Mouse (Mus musculus) G1E-ER4 (cell line): Measurements from ENCODE around the gene Smad3. TPM values are rescaled to one million over a fixed set of nuclear protein-coding genes. Genes with fewer than 3 reads are reported as not detected.

Source experiments
- GATA1 ChIP-seq: IDR thresholded peaks from one replicate; pipeline ENCODE4 v1.8.0; 2012; ENCODE audit warnings: low read length, inconsistent platforms
- polyA plus RNA-seq: library from polyadenylated mRNA; stranded (reverse); fragments of >175 nt; gene quantifications from 2 replicates; pipeline ENCODE4 v1.2.3, GENCODE M21; 2012

Gene Smad3
- polyA plus RNA-seq, 1 experiment: not detected

- no peak for TF ChIP-seq GATA1
Measured at GRCm38 (mm10) chr9:63755671-63756543, 1.9 kb downstream of the Smad3 start.

DNA sequence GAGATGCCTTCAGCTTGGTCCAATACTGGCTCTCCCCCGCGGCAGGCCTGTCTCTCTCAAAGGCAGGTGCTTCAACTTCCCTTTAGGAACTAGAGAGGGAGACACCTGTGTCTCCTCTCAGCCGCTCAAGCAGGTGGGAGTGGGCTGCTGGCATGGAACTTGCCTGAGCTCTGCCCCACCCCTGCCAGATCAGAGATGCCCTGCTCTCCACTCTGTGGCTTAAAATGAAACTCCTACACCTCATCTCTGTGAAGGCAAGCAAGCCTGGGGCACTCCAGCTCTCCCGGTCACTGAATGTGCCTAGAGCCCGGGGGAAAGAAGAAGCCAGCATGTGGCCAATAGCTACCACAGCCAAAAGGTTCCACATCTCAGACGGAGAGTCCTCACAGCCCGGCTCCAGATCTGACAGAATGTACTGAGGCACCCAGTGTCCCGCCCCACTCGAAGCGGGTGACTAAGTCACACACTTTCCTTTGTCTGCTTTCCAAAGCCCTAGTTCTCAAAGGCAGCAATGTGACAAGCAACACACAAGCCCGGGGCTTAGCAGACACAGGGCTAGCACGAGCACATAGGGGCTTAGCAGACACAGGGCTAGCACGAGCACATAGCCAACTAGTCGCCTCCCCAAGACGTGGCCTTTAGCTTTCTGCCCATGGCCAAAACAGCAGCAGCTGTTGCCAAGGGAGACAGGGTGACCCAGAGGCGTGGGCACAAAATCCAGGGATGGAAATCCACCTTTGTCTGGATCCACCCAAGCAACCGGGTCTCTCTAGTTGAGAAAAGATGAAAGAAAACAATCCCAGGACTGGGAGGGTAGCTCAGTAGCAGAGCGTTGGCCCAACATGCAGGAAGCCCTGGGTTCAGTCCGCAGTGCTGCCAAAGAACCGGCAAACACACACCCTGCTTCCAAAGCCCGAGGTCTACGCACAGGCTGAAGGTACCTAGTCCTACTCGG is 3.0 kb downstream of the Smad3 start:
- no peak for TF ChIP-seq GATA1

DNA sequence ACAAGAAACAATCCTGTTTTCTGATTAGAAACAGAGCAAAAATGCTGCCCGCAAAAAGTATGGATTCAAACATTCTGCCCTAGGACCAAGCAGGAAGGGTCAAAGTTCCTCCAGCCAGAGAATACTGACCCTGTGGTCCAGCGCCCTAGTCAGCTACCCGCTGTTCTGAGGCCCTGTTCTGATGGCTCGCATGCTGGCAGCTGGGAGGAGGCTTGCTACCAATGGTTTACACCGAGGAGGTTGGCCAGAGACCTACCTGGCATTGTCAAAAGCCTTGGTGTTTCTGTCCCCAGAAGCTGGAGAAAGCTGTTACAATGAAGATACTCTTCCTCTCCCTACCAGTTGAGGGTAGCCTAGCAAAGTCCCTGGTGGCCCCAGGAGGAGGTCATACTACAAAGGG is 3.8 kb downstream of the Smad3 start:
- TF ChIP-seq GATA1: no peak

DNA sequence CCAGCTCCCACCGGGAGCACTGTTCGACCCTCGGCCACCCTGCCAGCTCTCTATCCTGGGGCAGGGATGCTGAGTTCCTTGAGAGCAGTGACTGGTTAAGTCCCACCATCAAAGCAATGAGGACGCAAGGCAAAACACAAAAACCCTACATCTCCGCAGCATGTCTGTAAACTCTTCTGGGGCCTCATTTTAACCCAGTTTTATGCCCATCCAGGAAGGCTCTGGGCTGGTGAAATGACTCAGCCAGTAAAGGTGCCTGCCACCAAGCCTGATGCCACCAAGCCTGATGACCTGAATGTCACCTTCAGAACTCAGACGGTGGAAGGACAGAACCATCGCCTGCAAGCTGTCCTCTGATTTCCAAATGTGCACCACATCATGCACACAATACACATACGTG is 4.4 kb downstream of the Smad3 start:
- no peak for TF ChIP-seq GATA1

- TF ChIP-seq GATA1: no peak
Measured at GRCm38 (mm10) chr9:63752576-63752975, 5.2 kb downstream of the Smad3 start.

- TF ChIP-seq GATA1: no peak
Measured at GRCm38 (mm10) chr9:63751325-63751724, 6.5 kb downstream of the Smad3 start.

GRCm38 (mm10) chr9:63750360-63750974 is 7.3 kb downstream of the Smad3 start:
- TF ChIP-seq GATA1: no peak

DNA sequence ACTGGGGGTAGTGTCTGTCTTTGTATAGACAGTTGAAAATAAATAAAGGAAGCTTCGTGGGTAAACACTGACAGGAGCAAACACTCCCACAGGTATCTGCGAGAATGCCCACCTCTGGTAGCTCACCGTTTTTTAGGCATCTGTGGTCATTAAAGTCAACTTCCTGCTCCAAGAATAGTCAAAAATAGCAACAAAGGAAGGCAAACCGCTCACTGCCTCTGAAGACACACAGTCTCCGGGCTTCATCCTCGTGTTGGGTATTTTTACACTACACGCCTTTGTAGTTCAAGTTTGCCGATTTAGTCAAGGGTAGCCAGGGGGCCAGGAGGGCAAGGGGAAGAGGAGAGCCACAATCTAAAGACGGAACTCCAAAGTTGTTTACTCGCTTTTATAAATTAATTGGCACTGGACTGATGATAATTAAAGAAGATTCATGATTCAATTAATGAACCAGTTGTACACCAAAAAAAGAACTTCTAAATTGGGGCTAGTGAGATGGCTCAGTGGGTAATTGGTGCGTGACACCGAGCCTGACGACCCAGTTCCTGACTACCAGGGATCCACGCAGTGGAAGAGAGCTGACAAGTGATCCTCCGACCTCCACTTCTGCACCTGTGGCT is 8.4 kb downstream of the Smad3 start:
- TF ChIP-seq GATA1: no peak

GRCm38 (mm10) chr9:63747645-63748295 is 10.0 kb downstream of the Smad3 start:
- no peak for TF ChIP-seq GATA1

DNA sequence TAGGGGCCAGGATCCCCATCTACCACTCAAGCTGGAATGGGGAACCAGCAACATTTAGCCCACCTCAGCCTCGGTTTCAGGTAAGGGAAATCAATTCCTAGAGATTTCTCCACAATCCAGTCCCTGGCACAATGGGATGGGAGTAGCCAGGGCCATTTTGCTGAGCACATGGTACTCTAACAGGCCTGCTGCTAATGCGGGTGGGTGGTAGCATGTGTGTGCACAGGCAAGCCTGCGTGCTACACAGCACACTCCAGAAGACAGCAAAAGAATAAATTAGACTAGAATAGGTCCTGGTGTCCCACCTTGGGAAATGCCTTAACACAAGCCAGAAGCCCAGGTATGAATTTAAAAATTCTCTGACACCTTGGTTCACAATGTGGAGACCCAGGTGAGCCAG is 10.8 kb downstream of the Smad3 start:
- TF ChIP-seq GATA1: no peak

GRCm38 (mm10) chr9:63745821-63746632 is 11.8 kb downstream of the Smad3 start:
- TF ChIP-seq GATA1: no peak

GRCm38 (mm10) chr9:63744595-63744994 is 13.2 kb downstream of the Smad3 start:
- no peak for TF ChIP-seq GATA1

- no peak for TF ChIP-seq GATA1
Measured at GRCm38 (mm10) chr9:63743775-63744174, 14.0 kb downstream of the Smad3 start.

DNA sequence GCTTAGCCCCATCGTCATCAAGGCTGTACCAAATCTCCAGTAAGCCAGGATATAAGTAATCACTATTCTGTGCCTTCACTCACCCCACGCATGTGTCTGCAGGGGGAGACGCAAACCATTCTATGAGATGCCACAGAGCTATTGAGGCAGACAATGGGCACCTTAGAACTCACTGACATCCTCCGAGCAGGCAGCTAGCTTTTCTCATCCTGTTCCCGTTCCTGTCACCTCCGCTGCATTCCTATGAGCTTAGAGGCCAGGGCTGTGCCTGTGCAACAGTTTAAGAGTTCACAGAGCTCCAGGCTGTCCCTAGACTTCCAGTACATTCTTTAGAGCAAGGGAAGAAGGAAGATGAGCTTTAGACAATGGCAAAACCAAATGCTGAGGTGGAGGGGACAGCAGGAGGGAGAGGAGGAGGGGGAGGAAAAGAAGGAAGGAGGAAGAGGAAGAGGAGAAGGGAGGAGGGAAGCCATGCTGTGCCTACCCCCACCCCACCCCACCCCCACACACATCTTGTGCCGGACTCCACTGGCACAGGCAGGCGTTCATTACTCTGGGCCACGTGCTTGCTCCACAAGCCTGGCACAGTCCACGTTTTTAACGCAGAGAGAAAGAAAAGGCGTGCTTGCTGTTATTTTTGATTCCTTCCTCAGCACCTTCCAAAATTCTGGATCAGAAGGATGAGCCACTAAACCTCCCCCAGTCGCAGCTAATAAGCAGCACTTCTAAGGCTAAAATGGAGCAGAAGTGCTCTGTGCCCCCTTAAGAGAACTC is 14.7 kb downstream of the Smad3 start:
- no peak for TF ChIP-seq GATA1
